Mouse (Mus musculus) kidney, adult 2 months (tissue): ENCODE measurements around the gene Rad54l.

Source experiments
- CTCF ChIP-seq: fragments of 200-500 bp; conservative IDR thresholded peaks from 2 replicates; pipeline ENCODE4 v1.5.1; 2011; ENCODE audit warnings: low read depth, mild to moderate bottlenecking, control low read depth, low read length, moderate library complexity, mixed read lengths; ENCODE audit not compliant: insufficient read depth, insufficient read length
- POLR2A ChIP-seq: fragments of 200-500 bp; IDR thresholded peaks from one replicate; pipeline ENCODE4 v1.6.1; 2011; ENCODE audit warnings: low read depth, low read length, control low read depth

- no peak for TF ChIP-seq CTCF
- no peak for TF ChIP-seq POLR2A
These were observed 53.4 kb downstream of the Rad54l start for GRCm38 (mm10) chr4:116070116-116070515.
